Mouse (Mus musculus): ENCODE measurements around the gene Sox2.

The Sox2 gene

DNA sequence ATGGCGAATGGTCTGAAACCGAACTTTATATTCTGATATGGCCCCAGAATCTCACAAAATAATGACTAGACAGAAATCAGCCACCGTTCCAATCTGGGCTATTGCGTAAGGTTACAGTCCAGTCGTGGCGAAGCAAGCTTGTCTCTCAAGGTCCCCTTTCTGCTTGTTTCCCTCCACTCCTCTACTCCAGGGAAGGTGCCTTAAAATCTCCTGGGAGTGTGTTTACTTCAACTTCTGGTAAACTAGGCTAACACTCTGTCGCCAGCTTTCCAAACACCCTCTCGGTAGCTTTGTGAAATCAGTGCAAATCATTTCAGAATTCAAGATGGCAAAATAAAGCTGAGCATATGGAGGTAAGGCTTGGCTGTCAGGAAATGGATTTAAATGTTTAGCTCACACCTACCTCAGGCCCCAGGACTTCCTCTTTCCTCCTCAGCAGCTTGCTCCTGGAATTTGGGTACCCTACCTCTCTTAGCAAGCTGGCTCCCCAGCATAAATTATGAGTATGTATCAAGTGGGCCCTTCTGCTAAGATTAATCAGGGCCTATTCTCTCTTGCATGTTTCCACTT is 8.8 kb downstream of the Sox2 start:
- in situ Hi-C loops (cut with MboI; ENCODE audit: low sequenced_read_pairs) = no loop called here

DNA sequence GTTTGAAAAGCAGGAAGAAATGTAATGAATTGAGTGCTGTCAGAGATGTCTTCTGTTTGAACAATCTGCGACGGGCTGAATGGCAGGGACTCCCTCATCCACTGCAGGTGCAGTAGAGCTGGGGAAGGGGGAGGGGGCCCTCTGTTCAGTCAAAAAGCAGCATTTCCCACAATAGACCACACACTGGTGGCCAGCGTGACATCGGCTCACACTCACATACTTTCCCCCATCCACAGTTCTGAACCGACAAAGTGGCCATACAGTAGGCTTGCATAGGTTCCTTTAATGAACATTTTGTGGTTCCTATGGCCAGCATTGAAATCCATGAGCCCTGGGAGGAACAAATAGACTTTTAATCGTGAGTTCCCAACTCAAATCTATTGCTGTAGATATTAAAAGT is 9.7 kb downstream of the Sox2 start:
- in situ Hi-C loops (cut with MboI; ENCODE audit: low sequenced_read_pairs) = no loop called here

DNA sequence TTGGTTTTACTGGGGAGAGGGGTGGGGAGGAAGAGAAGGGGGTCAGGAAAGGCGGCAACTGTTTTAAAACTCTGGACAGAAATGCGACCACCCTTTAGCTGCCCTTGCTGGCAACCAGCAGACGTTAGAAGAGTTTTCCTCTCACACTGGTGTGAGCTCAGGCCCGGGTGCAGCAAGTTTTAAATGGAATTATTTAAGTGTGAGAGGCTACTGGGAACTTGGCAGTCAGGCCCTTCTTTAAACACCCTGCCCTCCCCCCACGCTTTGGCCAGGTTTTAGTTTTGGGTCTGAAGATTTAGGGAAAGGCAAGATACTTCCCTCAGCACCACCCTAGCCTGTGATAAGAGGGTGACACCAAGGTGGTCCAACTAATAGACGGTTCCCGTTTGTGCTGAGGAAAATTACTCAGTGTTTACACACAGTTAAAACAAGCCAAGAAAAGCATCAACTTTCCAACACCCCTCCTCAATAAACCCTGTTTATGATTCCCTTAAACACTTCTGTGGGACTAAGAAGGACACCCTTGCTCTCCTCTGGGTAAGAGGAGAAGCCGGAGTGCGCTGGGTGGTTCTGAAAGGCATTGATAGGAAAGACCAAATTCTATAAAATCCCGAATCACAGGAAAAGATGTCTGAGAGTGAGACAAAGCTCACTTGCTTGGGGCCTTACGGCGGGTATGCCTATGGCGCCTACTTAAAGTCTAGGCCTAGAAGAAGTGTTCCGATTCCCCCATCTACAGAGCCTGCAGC is 10.5 kb downstream of the Sox2 start:
- in situ Hi-C loops (cut with MboI; ENCODE audit: low sequenced_read_pairs) = no loop called here

DNA sequence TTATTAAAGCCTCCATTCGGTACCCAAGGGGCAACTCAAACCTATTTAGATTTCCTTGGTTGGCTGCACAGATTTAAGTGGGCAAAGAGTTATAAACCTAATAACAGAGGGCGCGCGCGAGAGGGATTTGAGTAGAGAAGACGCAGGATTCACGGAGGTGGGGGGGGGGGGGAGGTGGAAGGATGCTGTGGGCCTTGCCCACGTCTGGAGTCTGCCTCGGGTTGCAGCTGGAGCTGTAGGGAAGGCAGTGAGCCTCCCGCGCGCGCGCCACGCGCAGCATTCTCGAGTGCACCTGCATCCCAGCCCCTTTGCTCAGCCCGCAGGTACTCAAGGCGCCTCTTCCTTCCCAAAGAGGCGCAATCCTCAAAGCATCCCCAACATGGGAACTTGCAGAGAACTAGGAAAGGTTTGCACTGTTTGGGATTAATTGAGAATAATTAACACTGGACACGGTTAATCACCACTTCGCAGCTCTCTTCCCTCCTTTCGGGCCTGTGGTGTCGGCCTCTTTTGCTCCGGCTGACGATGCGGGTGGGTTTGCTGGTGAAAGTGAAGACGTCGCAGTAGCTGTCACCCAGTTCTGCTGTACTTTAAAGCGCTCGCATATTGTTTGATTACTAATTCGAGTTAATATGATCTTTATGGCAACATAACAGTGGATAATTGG is 11.3 kb downstream of the Sox2 start:
- in situ Hi-C loops (cut with MboI; ENCODE audit: low sequenced_read_pairs) = no loop called here

DNA sequence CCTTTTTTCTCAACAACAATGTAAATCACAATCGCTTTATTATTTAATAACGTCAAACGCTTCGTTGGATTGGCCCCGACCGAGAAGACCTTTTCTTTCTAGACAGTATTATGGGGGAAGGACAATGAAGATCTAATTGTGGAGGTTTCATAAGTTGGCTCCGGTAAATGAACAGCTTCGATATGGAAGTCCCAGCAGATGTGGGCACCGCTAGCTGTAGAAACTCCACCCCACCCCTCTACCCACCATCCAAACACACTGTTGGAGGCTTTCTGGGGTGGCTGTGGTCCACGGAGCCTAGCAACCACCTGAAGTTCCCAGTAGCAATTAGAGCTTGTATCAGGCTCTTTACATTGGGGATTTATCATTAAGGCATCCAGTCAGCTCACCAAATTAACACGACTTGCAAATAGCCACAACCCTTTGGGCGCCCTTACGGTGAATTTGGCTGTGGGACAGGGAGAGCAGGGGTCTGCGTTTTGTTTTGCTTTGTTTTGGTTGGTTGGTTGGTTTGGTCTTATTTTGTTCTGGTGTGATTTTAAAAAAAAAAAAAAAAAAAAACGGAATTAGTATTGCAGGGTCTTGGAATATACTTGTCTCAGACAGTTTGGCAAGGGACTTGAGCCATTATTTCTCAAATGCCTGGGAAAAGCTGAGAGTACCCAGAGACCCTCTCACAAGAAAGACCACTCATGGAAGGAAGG is 12.0 kb downstream of the Sox2 start:
- in situ Hi-C loops (cut with MboI; ENCODE audit: low sequenced_read_pairs) = no loop called here

DNA sequence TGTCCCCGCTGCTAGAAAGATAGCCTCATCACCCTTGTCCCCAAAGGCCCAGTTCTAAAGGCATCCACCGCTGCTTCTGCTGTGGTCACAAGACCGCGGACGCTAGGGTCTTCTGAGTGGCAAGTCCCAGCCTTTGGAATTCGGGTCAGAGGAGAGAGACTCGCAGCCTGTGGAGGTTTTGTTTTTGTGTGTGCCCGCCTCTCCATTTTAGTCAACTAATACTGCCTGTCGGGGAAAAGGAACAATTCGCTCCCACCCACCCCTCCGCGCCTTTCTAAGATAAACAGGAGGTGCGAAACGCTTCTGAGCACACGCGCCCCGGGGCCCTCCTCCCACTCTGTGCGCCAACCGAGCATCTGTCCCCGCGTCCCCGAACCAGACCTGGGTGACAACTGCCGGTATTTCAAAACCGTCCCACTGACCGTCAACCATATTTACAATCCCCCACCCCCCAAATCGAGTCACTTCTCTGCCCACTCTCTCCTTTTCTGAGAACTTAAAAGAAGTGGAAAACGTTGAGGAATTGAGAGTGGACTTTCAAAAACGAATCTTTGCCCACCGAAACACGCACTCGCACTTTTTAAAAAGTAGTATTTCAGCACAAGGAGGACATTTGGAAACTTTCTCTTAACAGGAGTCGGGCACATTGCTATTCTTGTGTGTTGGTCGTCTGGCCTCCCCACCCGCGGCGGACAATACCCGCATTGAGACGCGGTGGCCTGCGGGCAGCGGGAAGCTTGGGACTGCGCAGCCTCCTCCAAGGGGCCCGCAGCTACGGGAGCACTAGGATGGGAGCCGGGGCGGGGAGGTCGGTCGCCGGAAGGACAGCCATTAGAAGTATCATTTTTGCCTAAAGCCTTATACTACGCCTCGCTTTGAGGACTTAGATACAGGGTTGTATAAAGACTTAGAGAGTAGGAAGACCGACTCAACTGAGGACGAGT is 12.8 kb downstream of the Sox2 start:
- in situ Hi-C loops (cut with MboI; ENCODE audit: low sequenced_read_pairs) = no loop called here

DNA sequence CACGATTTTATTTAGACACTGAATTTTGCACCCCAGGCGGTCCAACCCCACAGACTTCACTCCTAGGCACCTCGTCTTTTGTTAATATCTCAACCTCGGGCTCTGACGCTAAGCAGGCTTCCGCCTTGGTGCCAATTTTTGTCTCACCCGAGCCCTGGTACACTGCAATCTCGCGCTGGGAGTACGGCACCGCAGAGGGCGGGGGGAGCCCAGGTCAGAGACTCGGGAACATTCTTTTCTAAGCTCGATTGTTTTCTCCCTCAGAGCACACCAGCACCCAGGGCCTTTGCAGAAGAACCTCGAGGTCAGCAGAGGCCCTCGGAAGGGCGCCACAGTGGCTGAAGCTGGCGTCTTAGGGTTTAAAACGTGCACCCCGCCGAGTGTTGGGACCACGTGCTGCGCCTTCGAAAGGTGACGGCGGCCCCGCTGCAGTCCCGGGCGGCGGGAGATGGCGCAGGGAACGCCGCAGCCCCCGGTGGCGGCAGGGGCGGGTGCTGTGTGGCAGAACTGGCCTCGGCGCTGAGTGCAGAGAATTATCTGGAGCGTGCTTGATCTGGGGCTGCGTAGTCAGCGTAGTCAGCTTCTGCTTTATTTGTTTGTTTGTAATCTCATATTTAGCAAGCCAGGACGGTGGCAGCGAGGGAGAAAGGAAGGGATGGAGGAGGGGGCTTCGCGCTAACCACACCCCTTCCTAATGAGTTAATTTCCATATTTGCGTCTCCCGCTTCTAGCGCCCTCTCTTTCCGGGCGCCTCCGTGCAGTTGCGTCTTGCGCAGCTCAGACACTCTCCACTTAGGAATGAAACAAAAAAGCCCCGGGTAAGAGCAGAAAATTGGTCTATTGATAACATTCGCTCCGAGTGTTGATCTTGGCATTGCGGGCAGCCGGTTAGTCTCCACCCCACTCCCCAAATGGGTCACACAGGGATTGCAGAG is 13.8 kb downstream of the Sox2 start:
- in situ Hi-C loops (cut with MboI; ENCODE audit: low sequenced_read_pairs) = no loop called here

DNA sequence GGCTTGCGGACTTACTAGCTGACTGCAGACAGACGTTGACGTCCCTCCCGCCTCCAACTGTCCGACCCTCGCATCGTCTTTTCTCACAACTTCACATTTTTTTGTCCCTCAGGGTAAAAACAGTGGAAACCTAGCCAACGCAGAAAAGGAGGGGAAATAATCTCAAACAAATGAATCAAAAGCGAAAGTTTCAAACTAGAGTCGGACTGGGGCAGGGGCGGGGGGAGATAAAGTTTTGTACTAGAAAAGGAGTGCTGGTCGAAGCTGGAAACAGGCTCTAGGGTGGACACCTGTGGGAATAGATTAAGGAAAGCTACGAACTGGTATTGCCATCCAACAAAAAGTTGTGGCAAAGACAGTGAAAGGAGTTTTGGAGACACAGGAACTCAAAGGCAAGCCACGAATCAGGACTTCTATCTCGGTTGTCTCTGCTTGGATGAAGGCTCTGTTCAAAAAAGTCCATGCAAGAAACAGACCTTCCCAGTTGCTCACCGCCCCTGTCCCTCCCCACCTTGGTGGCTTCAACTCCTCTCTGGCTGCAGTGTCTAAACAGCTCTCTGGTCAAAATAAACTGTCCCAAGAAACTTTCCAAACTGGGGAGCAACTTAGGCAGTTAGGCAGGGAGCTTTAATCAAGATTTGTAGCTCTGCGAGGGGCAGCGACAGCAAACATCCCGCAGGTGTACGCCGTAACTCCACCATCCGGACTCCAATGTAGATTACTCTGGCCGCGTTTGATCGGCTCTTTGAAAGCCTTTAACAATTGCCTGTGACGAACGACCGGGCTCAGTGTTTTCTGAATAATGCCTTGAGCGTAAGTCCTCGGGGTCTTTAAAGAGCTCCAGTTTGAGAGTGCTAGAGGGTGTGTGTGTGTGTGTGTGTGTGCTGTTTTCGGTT is 14.7 kb downstream of the Sox2 start:
- in situ Hi-C loops (cut with MboI; ENCODE audit: low sequenced_read_pairs) = no loop called here

DNA sequence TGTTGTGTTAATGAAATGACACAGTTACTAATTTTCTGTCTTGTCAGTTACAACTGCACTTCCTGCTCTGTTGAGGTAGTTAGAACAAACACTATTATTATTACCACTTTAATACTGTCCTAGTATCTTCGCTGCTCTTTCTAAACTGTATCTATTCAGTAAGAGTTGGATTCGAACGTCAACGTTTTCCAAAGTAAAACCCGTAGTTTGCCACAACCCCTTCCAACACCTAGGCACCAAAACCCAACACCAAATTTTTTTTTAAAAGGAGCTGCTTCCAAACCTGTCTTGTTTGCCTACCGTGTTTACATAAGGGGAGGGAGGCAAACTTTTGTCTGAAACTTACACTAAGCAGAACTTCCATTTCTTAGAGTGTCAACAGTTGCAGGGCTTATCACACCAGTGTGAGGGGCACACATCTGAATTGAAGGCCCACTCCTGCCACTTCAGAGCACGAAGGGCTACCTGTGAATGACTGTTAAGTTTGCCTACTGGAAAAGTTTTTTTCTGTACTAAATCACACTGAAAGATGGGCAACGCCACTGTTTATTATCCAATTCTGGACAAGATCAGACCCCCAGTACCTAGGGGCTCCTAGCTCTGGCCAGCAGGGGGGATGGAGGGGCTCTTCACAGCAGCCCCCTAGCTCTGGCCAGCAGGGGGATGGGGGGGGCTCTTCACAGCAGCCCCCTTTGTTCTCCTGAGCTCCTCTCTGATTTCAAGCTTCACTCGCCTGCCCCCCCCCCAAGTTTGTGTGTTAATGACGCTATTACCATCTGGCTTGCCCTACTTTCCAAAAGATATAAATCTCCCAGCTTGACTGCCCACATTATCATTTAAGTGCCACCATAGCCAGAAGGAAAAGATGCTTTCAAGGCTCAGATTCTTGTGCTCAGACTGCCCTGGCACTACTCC is 15.8 kb downstream of the Sox2 start:
- in situ Hi-C loops (cut with MboI; ENCODE audit: low sequenced_read_pairs) = no loop called here

DNA sequence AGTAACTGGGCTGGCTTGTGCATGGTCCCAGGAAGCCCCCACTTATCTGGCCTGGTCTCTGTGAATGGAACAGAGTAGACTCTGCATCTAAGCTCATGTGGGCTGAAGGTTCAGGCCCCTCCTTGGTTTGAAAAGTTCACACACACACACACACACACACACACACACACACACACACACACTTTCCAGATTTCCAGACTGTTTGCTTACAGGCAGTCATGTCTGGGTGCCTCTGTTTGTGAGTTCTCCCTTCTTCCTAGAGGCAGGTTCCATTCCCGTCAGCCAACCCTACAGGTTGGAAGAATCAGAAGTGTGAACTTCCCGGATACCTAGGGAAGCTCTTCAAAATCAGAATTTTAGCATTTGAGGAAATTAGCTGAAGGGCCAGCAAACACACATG is 17.0 kb downstream of the Sox2 start:
- in situ Hi-C loops (cut with MboI; ENCODE audit: low sequenced_read_pairs) = no loop called here

DNA sequence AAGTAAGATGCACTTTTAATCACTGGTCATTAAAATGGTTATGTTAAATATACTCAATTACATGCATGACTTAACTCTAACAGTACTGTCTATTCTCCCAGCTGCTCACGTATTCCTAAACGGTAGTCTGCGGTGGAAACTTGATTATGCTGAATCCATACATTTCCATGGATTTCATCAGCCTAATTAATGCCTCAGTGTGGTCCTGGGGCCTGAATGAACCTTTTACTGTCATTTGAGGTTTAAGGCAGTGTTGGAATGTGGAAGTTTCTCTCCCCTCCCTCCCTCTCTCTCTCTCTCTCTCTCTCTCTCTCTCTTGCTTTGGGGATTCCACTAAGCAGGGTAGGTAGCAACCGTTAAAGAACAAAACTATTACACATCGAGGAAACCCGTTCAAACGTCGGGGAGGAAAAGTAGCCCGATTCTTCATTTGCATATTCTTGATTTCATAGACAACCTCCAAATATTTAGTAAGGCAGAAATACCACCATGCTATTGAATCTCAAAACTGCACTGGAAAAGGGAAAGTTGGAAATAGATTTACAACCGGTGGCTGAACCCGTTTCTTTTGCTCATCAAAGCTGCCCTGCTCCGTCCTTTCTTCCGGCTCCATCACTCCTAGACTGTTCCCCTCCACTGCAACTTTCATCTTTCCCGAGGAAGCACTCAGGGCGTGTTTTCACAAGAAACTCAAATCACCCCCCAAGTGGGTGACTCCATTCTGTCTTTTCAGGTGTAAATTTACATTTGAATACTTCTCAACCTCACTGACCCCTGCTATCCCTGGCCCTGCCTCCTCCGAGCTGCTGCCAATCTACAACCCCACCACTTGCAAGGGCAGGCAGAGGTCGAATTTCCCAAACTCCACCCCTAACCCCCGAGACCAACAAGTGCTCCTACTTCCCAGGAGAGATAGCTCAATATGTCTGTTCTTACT is 17.9 kb downstream of the Sox2 start:
- in situ Hi-C loops (cut with MboI; ENCODE audit: low sequenced_read_pairs) = no loop called here

DNA sequence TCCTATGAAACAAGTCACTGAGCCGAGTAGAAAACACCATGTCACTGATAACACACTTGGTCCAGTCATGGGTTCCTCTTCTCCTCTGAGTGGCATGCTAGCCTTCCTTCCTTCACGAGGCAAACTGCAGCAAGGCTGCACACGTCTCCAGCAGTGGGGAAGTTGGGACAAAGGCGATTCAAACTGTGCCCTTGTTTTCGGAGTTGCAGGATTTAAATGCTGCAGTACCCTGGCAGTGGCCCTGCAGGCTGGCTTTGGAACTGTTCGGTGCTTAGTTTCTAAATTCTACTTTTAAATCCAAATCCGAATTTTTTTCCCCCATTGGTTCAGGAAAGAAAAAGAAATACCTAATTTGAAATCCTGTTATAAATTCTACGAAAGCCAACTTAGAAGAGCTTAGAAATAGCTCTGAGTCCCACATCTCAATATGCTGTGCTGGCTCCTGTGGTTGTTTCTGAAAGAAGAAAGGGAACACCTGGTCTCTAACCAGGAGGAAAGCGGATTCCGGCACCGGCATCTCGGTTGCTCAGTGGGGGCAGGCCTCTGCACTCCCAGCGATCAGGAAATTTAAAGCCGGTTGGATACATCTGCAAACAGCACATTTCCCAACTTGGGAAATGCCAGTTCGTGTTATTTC is 20.9 kb downstream of the Sox2 start:
- in situ Hi-C loops (cut with MboI; ENCODE audit: low sequenced_read_pairs) = no loop called here

DNA sequence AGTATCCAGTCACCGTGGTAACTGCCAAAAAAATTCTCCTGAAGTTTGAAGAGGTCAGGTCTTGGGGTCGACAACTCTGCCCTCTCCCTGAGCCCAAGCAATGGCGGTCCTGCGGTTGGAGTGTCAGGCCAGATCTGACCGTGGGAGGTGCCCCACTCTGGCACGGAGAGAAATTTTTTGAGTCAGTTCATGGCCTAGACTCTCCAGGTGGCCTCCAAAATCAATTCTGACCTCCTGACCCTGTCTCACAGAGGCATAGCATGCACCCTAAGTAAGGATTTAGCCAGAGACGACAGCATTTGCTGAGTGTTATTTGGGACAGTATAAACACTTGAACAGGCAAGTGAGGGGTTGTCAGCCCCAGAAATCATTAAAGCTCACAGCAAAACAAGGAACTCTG is 28.6 kb downstream of the Sox2 start:
- in situ Hi-C loops (cut with MboI; ENCODE audit: low sequenced_read_pairs) = no loop called here

DNA sequence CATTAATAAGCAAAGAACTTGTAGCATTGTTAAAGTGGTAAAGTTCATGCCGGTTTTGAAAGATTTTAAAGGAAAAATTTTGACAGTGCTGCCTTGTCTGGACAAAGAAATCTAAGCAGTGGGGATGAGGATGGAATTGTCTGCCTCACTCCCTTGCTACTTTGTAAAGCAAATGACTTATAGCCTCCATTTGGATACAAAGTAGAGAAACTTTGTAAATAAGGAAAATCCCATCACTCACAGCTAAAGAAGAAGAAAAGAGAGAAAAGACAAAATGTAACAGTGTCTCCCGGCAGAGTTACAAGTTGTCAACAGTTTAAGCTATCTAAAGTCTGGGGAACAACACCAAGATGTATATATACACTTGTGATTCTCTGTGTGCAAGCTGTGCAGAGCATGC is 29.2 kb downstream of the Sox2 start:
- in situ Hi-C loops (cut with MboI; ENCODE audit: low sequenced_read_pairs) = no loop called here

DNA sequence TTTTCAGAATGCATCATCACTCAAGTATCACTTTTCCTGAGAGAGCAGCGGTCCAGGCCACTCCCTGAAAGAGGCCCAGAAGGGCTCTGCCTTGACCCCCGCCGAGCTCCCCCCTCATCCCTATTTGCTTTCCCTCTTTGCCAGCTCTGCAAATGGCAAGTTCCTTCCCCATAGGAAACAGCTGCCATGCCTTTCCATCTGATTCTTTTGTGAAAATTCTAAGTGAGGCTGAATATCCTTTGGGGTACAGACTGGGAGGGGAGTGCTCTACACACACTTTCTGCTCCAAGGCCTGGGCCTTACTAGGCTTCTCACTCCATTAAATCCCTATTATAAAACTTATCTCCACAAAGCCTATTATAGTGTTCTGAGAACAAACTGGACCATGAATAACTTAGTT is 29.7 kb downstream of the Sox2 start:
- in situ Hi-C loops (cut with MboI; ENCODE audit: low sequenced_read_pairs) = no loop called here

DNA sequence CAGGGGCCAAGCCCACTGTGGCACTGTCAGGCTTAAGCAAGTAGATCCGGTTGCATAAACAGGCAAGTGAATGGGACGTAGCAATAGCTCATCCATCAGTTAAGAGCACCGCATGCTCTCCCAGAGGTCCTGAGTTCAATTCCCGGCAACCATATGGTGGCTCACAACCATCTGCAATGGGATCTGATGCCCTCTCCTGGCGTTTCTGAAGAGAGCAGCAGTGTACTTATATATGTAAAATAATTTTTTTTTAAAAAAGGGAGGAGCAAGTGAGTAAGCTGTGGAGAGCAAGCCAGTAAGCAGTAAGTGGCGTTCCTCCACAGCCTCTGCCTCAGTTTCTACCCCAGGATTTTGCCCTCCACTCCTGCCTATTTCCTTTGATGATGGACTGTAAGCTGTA is 37.9 kb downstream of the Sox2 start:
- in situ Hi-C loops (cut with MboI; ENCODE audit: low sequenced_read_pairs) = no loop called here

All from CH12F3 (cell line).